Comparison of ENCODE assay signal across 23 mouse cellular contexts in genomic region chr7:139091681-139092080, GRCm38 (mm10). TPM values are rescaled to one million over a fixed set of nuclear protein-coding genes. Genes with fewer than 3 reads are reported as not detected.
DNase-seq lines count a peak whose midpoint lies in the region; TF ChIP-seq lines count a peak whose summit lies in the region.
"Had no signal": no experiment of that assay in that cellular context is flagged by ENCODE, and none has a peak within 500 bp of the region (broad histone marks: within the 10 kb centered on the region; RNA-seq: fewer than 3 reads in every experiment).

No protein-coding gene starts in this region.

- intact Hi-C loops in gastrocnemius, adult 2 months (cut with DNase I): no loop called here

- DNase-seq in cerebellum, adult 9-11 months: peak; percentile 66
- no peak for DNase-seq in cerebellum, postnatal 4 days (ENCODE audit: low spot score in 2 of 2)
- DNase-seq in gastrocnemius, adult 2 months: peak; percentile 10
- DNase-seq in gastrocnemius, postnatal 25 days: no peak
- peak; percentile 22 to 33 for DNase-seq in cerebellum, postnatal 36 days
- DNase-seq in layer of hippocampus, postnatal 10 days (ENCODE audit: low spot score in 2 of 2): no peak
- DNase-seq: adrenal gland, adult 2 months; adrenal gland, postnatal 14 days; forebrain, postnatal 0 days; gastrocnemius, postnatal 36 days; heart, adult 2 months; heart, postnatal 14 days; heart, postnatal 4 days; kidney, adult 18-20 months had no signal

- H3K4me3 ChIP-seq in gastrocnemius, adult 2 months: no peak overlapping the region
- H3K4me3 ChIP-seq: embryonic facial prominence, embryonic 12.5 days; embryonic facial prominence, embryonic 15.5 days; heart, adult 2 months; heart, embryonic 10.5 days; heart, embryonic 13.5 days had no signal

- no peak for TF ChIP-seq CTCF in gastrocnemius, adult 2 months (IDR thresholded peaks at IDR 0.05)

- no peak overlapping the region for H3K27ac ChIP-seq in gastrocnemius, adult 2 months
- H3K27ac ChIP-seq: embryonic facial prominence, embryonic 12.5 days; embryonic facial prominence, embryonic 15.5 days; heart, adult 2 months; heart, embryonic 10.5 days; heart, embryonic 13.5 days; hindbrain, embryonic 14.5 days; hindbrain, postnatal 0 days had no signal

RNA-seq across cellular contexts. Expression of gene Dpysl4, which starts 5.9 kb away (rescaled TPM):
- total RNA-seq in gastrocnemius, adult 2 months (2021): under 1 TPM; 0.23 to 0.75 TPM
- total RNA-seq in gastrocnemius, postnatal 25 days (2021): under 1 TPM; 0.28 to 0.35 TPM
- total RNA-seq in layer of hippocampus, postnatal 10 days (2021): 100 to 1,000 TPM; 117 to 125 TPM
- total RNA-seq: common myeloid progenitor, adult 5-6 weeks; granulocyte monocyte progenitor cell, adult 5-6 weeks; MEL had no signal

Comparison
In these comparisons a context has a peak if more than half of its experiments do, and no peak if none do; other contexts are left out.
1. DNase-seq: peak in cerebellum, adult 9-11 months (single experiment), gastrocnemius, adult 2 months (single experiment) and cerebellum, postnatal 36 days (2 of 2); none in cerebellum, postnatal 4 days (0 of 2), gastrocnemius, postnatal 25 days (single experiment) and layer of hippocampus, postnatal 10 days (0 of 2).
2. RNA of gene Dpysl4, which starts 5.9 kb away (total RNA-seq): 117 to 125 TPM in layer of hippocampus, postnatal 10 days; 0.23 to 0.75 TPM in gastrocnemius, adult 2 months and 0.28 to 0.35 TPM in gastrocnemius, postnatal 25 days; every median in the first group is over 10 times any median in the second.